Mouse (Mus musculus): ENCODE results near the gene Cuedc2. TPM values are rescaled to one million over a fixed set of nuclear protein-coding genes. Genes with fewer than 3 reads are reported as not detected.

The Cuedc2 gene
- polyA plus RNA-seq, 1 experiment from 2014 or later = 107 TPM

- no peak within 1 kb of the TSS for H3K27ac ChIP-seq
- no peaks in the 10 kb centered on the region for H3K36me3 ChIP-seq (ENCODE audit: inconsistent target)
- WGBS (ENCODE audit: missing documents) = 53% methylated on average over 10 of the region's 10 CpGs
Observed at GRCm38 (mm10) chr19:46350168-46350932, 11.8 kb upstream of the Cuedc2 start, which contains the start of gene 2310034G01Rik. Gene 2310034G01Rik, minus strand, starts transcription at chr19:46350302.

GRCm38 (mm10) chr19:46349550-46349949 lies 11.0 kb upstream of the Cuedc2 start:
- WGBS (ENCODE audit: missing documents) = 56% methylated on average over 6 of the region's 6 CpGs
- Histone ChIP-seq H3K36me3 (ENCODE audit: inconsistent target) (no peaks in the 10 kb centered on the region), H3K79me2 (ENCODE audit: inconsistent target) (no peaks in the 10 kb centered on the region), H3K4me3 (ENCODE audit: inconsistent target) (peak overlapping the region; percentile 21), H3K27ac (no peak overlapping the region)

More at GRCm38 (mm10) chr19:46350168-46350932, 11.8 kb upstream of the Cuedc2 start, which contains the start of gene 2310034G01Rik:
- Histone ChIP-seq H3K4me3 (ENCODE audit: inconsistent target) (peak within 1 kb of the TSS; percentile 21), H3K79me2 (ENCODE audit: inconsistent target) (no peaks in the 10 kb centered on the region)

- no peaks in the 10 kb centered on the region for H3K36me3 ChIP-seq (ENCODE audit: inconsistent target)
- no peaks in the 10 kb centered on the region for H3K79me2 ChIP-seq (ENCODE audit: inconsistent target)
- H3K4me3 ChIP-seq (ENCODE audit: inconsistent target) = peak overlapping the region; percentile 61
Observed at GRCm38 (mm10) chr19:46348761-46349458, 10.4 kb upstream of the Cuedc2 start.

GRCm38 (mm10) chr19:46347936-46348668 lies 9.6 kb upstream of the Cuedc2 start:
- no peaks in the 10 kb centered on the region for H3K36me3 ChIP-seq (ENCODE audit: inconsistent target)
- no peak overlapping the region for H3K27ac ChIP-seq
- 25% methylated on average over 14 of the region's 14 CpGs for WGBS (ENCODE audit: missing documents)

More at GRCm38 (mm10) chr19:46348761-46349458, 10.4 kb upstream of the Cuedc2 start:
- H3K27ac ChIP-seq = no peak overlapping the region
- under 1% methylated on average over 76 of the region's 78 CpGs for WGBS (ENCODE audit: missing documents)

GRCm38 (mm10) chr19:46347146-46347545 lies 8.6 kb upstream of the Cuedc2 start:
- no peaks in the 10 kb centered on the region for H3K36me3 ChIP-seq (ENCODE audit: inconsistent target)
- H3K4me3 ChIP-seq (ENCODE audit: inconsistent target) = no peak overlapping the region
- WGBS (ENCODE audit: missing documents) = 100% methylated on average over 1 of the region's 1 CpGs
- H3K27ac ChIP-seq = no peak overlapping the region
- no peaks in the 10 kb centered on the region for H3K79me2 ChIP-seq (ENCODE audit: inconsistent target)

More at GRCm38 (mm10) chr19:46347936-46348668, 9.6 kb upstream of the Cuedc2 start:
- Histone ChIP-seq H3K4me3 (ENCODE audit: inconsistent target) (peak overlapping the region; percentile 61), H3K79me2 (ENCODE audit: inconsistent target) (no peaks in the 10 kb centered on the region)

- no peaks in the 10 kb centered on the region for H3K36me3 ChIP-seq (ENCODE audit: inconsistent target)
- 45% methylated on average over 7 of the region's 7 CpGs for WGBS (ENCODE audit: missing documents)
- H3K4me3 ChIP-seq (ENCODE audit: inconsistent target) = no peak overlapping the region
- no peak overlapping the region for H3K27ac ChIP-seq
- no peaks in the 10 kb centered on the region for H3K79me2 ChIP-seq (ENCODE audit: inconsistent target)
Observed at GRCm38 (mm10) chr19:46344710-46345419, 6.4 kb upstream of the Cuedc2 start.

- 0% methylated on average over 7 of the region's 7 CpGs for WGBS (ENCODE audit: missing documents)
- H3K4me3 ChIP-seq (ENCODE audit: inconsistent target) = peak overlapping the region; percentile 95; the same call in 1 of the 2 replicates
Observed at GRCm38 (mm10) chr19:46339287-46339971, 927 bp upstream of the Cuedc2 start.

GRCm38 (mm10) chr19:46338942-46339286 lies 412 bp upstream of the Cuedc2 start:
- peak overlapping the region; percentile 95 for H3K4me3 ChIP-seq (ENCODE audit: inconsistent target)
- WGBS (ENCODE audit: missing documents) = 0% methylated on average over 5 of the region's 6 CpGs
- peak overlapping the region; percentile 97 for H3K27ac ChIP-seq

More at GRCm38 (mm10) chr19:46339287-46339971, 927 bp upstream of the Cuedc2 start:
- Histone ChIP-seq H3K79me2 (ENCODE audit: inconsistent target) (peaks cover 22% of the 10 kb centered on the region), H3K36me3 (ENCODE audit: inconsistent target) (no peaks in the 10 kb centered on the region), H3K27ac (peak overlapping the region; percentile 97)

GRCm38 (mm10) chr19:46337719-46338330 lies 677 bp downstream of the Cuedc2 start:
- H3K4me3 ChIP-seq (ENCODE audit: inconsistent target) = peak overlapping the region; percentile 95
- WGBS (ENCODE audit: missing documents) = 36% methylated on average over 15 of the region's 15 CpGs
- H3K36me3 ChIP-seq (ENCODE audit: inconsistent target) = no peaks in the 10 kb centered on the region
- peaks cover 22% of the 10 kb centered on the region for H3K79me2 ChIP-seq (ENCODE audit: inconsistent target)
- peak overlapping the region; percentile 97 for H3K27ac ChIP-seq

More at GRCm38 (mm10) chr19:46338942-46339286, 412 bp upstream of the Cuedc2 start:
- peaks cover 22% of the 10 kb centered on the region for H3K79me2 ChIP-seq (ENCODE audit: inconsistent target)
- no peaks in the 10 kb centered on the region for H3K36me3 ChIP-seq (ENCODE audit: inconsistent target)

- Histone ChIP-seq H3K36me3 (ENCODE audit: inconsistent target) (peaks cover 13% of the 10 kb centered on the region; the same call in 1 of the 2 replicates), H3K27ac (no peak overlapping the region), H3K79me2 (ENCODE audit: inconsistent target) (peaks cover 22% of the 10 kb centered on the region), H3K4me3 (ENCODE audit: inconsistent target) (no peak overlapping the region)
- 90% methylated on average over 3 of the region's 3 CpGs for whole genome bisulfite sequencing (ENCODE audit: missing documents)
Observed at GRCm38 (mm10) chr19:46333906-46334305, 4.6 kb downstream of the Cuedc2 start.

GRCm38 (mm10) chr19:46332721-46333339 lies 5.7 kb downstream of the Cuedc2 start:
- Histone ChIP-seq H3K4me3 (ENCODE audit: inconsistent target) (no peak overlapping the region), H3K36me3 (ENCODE audit: inconsistent target) (peaks cover 13% of the 10 kb centered on the region; the same call in 1 of the 2 replicates), H3K27ac (no peak overlapping the region), H3K79me2 (ENCODE audit: inconsistent target) (peaks cover 15% of the 10 kb centered on the region)
- WGBS (ENCODE audit: missing documents) = 81% methylated on average over 7 of the region's 7 CpGs

GRCm38 (mm10) chr19:46331936-46332335 lies 6.6 kb downstream of the Cuedc2 start:
- Histone ChIP-seq H3K79me2 (ENCODE audit: inconsistent target) (peaks cover 6% of the 10 kb centered on the region; the same call in 1 of the 2 replicates), H3K36me3 (ENCODE audit: inconsistent target) (peaks cover 13% of the 10 kb centered on the region; the same call in 1 of the 2 replicates), H3K27ac (no peak overlapping the region), H3K4me3 (ENCODE audit: inconsistent target) (no peak overlapping the region)
- 77% methylated on average over 3 of the region's 3 CpGs for WGBS (ENCODE audit: missing documents)
